Mouse (Mus musculus): ENCODE results near the gene Thrsp.

- TF ChIP-seq MAFK (IDR thresholded peaks at IDR 0.05; ENCODE audit: insufficient read depth, low read depth, low read length) (no peak), ZNF384 (IDR thresholded peaks at IDR 0.05; ENCODE audit: low read depth, low read length) (no peak), CHD2 (IDR thresholded peaks at IDR 0.05; ENCODE audit: low read depth, low read length) (no peak), ZC3H11A (IDR thresholded peaks at IDR 0.05; ENCODE audit: borderline replicate concordance, low read depth, low read length) (no peak), HCFC1 (IDR thresholded peaks at IDR 0.05; ENCODE audit: borderline replicate concordance, insufficient read depth, low read length) (no peak)
Observed at GRCm38 (mm10) chr7:97407145-97407544, 10.4 kb downstream of the Thrsp start.
